Mouse (Mus musculus) erythroblast, embryonic 14.5 days (primary cell): Measurements from ENCODE around the gene Enkd1. TPM values are rescaled to one million over a fixed set of nuclear protein-coding genes. Genes with fewer than 3 reads are reported as not detected.
A peak's percentile ranks its signal among the peaks of the same experiment; 100 is the strongest.

ENCODE experiments used
- H3K27me3 ChIP-seq: 2 replicates; pipeline ENCODE4 v1.6.1; 2012; ENCODE audit warnings: inconsistent platforms; ENCODE audit not compliant: control insufficient read depth
- H3K36me3 ChIP-seq: 2 replicates; pipeline ENCODE4 v1.6.1; 2012; ENCODE audit warnings: mild to moderate bottlenecking, inconsistent platforms; ENCODE audit not compliant: control insufficient read depth
- H3K4me1 ChIP-seq: 2 replicates; pipeline ENCODE4 v1.6.1; 2012; ENCODE audit warnings: inconsistent platforms; ENCODE audit not compliant: control insufficient read depth
- H3K4me3 ChIP-seq: replicated peaks from 2 replicates; pipeline ENCODE3; 2012; ENCODE audit warnings: moderate library complexity, mild to moderate bottlenecking, inconsistent platforms
- H3K9me3 ChIP-seq: 2 replicates; pipeline ENCODE4 v1.6.1; 2012; ENCODE audit warnings: low read length, inconsistent platforms, mixed read lengths; ENCODE audit not compliant: control insufficient read depth
- GATA1 ChIP-seq: IDR thresholded peaks from 2 replicates; pipeline ENCODE4 v1.6.1; 2012; ENCODE audit warnings: low read length, inconsistent platforms, mixed read lengths
- TAL1 ChIP-seq: IDR thresholded peaks from 3 replicates; pipeline ENCODE4 v1.6.1; 2012; ENCODE audit warnings: low read length, inconsistent platforms, mixed read lengths
- polyA plus RNA-seq: library from polyadenylated mRNA; stranded (reverse); fragments of >175 nt; gene quantifications from 2 replicates; pipeline ENCODE4 v1.2.3, GENCODE M21; 2012

The Enkd1 gene
- polyA plus RNA-seq, 1 experiment: 2.4 TPM

GRCm38 (mm10) chr8:105722861-105723260 is 14.9 kb upstream of the Enkd1 start:
- peaks cover 2% of the 10 kb centered on the region; the same call in 1 of the 2 replicates for H3K27me3 ChIP-seq
- no peak for TF ChIP-seq TAL1
- TF ChIP-seq GATA1: no peak
- no peaks in the 10 kb centered on the region for H3K9me3 ChIP-seq
- H3K4me3 ChIP-seq: no peak overlapping the region
- peaks cover 2% of the 10 kb centered on the region; the same call in 1 of the 2 replicates for H3K36me3 ChIP-seq
- H3K4me1 ChIP-seq: peaks cover 9% of the 10 kb centered on the region

- no peak for TF ChIP-seq GATA1
- TF ChIP-seq TAL1: no peak
- Histone ChIP-seq H3K4me1 (peaks cover 3% of the 10 kb centered on the region; the same call in 1 of the 2 replicates), H3K4me3 (no peak overlapping the region)
Measured at GRCm38 (mm10) chr8:105719637-105720036, 11.6 kb upstream of the Enkd1 start.

GRCm38 (mm10) chr8:105716302-105716945 is 8.4 kb upstream of the Enkd1 start:
- TF ChIP-seq TAL1 (no peak), GATA1 (no peak)
- Histone ChIP-seq H3K4me1 (peaks cover 7% of the 10 kb centered on the region; the same call in 1 of the 2 replicates), H3K9me3 (no peaks in the 10 kb centered on the region), H3K36me3 (no peaks in the 10 kb centered on the region), H3K27me3 (no peaks in the 10 kb centered on the region), H3K4me3 (no peak overlapping the region)

More at GRCm38 (mm10) chr8:105719637-105720036, 11.6 kb upstream of the Enkd1 start:
- H3K36me3 ChIP-seq: no peaks in the 10 kb centered on the region
- H3K27me3 ChIP-seq: no peaks in the 10 kb centered on the region
- no peaks in the 10 kb centered on the region for H3K9me3 ChIP-seq

GRCm38 (mm10) chr8:105715042-105715441 is 7.0 kb upstream of the Enkd1 start:
- TF ChIP-seq GATA1 (no peak), TAL1 (no peak)
- no peaks in the 10 kb centered on the region for H3K27me3 ChIP-seq
- no peaks in the 10 kb centered on the region for H3K9me3 ChIP-seq
- no peaks in the 10 kb centered on the region for H3K36me3 ChIP-seq
- no peak overlapping the region for H3K4me3 ChIP-seq
- H3K4me1 ChIP-seq: peaks cover 7% of the 10 kb centered on the region; the same call in 1 of the 2 replicates

GRCm38 (mm10) chr8:105714139-105714538 is 6.1 kb upstream of the Enkd1 start:
- Histone ChIP-seq H3K36me3 (no peaks in the 10 kb centered on the region), H3K27me3 (no peaks in the 10 kb centered on the region), H3K4me3 (no peak overlapping the region), H3K4me1 (peaks cover 7% of the 10 kb centered on the region; the same call in 1 of the 2 replicates), H3K9me3 (no peaks in the 10 kb centered on the region)
- no peak for TF ChIP-seq TAL1
- TF ChIP-seq GATA1: no peak

- TF ChIP-seq TAL1: no peak
- TF ChIP-seq GATA1: no peak
- peaks cover 16% of the 10 kb centered on the region for H3K4me1 ChIP-seq
Measured at GRCm38 (mm10) chr8:105712286-105712685, 4.3 kb upstream of the Enkd1 start.

GRCm38 (mm10) chr8:105709317-105709716 is 1.3 kb upstream of the Enkd1 start:
- no peak overlapping the region for H3K4me3 ChIP-seq
- peaks cover 29% of the 10 kb centered on the region for H3K4me1 ChIP-seq
- peaks cover 3% of the 10 kb centered on the region for H3K36me3 ChIP-seq
- H3K27me3 ChIP-seq: no peaks in the 10 kb centered on the region
- H3K9me3 ChIP-seq: no peaks in the 10 kb centered on the region
- TF ChIP-seq GATA1 (no peak), TAL1 (no peak)

More at GRCm38 (mm10) chr8:105712286-105712685, 4.3 kb upstream of the Enkd1 start:
- Histone ChIP-seq H3K4me3 (no peak overlapping the region), H3K27me3 (no peaks in the 10 kb centered on the region), H3K9me3 (no peaks in the 10 kb centered on the region), H3K36me3 (no peaks in the 10 kb centered on the region)

GRCm38 (mm10) chr8:105708675-105709074 is 665 bp upstream of the Enkd1 start:
- H3K4me3 ChIP-seq: peak overlapping the region; percentile 76

GRCm38 (mm10) chr8:105706426-105706825 is 1.6 kb downstream of the Enkd1 start:
- peaks cover 42% of the 10 kb centered on the region for H3K4me1 ChIP-seq
- peaks cover 23% of the 10 kb centered on the region for H3K36me3 ChIP-seq
- no peak for TF ChIP-seq GATA1
- no peaks in the 10 kb centered on the region for H3K9me3 ChIP-seq
- no peak overlapping the region for H3K4me3 ChIP-seq
- H3K27me3 ChIP-seq: no peaks in the 10 kb centered on the region

More at GRCm38 (mm10) chr8:105708675-105709074, 665 bp upstream of the Enkd1 start:
- TF ChIP-seq TAL1: no peak
- no peak for TF ChIP-seq GATA1
- Histone ChIP-seq H3K36me3 (peaks cover 10% of the 10 kb centered on the region), H3K9me3 (no peaks in the 10 kb centered on the region), H3K4me1 (peaks cover 30% of the 10 kb centered on the region), H3K27me3 (no peaks in the 10 kb centered on the region)
